Mouse (Mus musculus): ENCODE results near the gene Large1. TPM values are rescaled to one million over a fixed set of nuclear protein-coding genes. Genes with fewer than 3 reads are reported as not detected.

The Large1 gene
- polyA plus RNA-seq, 1 experiment from 2014 or later: 11.7 TPM

DNA sequence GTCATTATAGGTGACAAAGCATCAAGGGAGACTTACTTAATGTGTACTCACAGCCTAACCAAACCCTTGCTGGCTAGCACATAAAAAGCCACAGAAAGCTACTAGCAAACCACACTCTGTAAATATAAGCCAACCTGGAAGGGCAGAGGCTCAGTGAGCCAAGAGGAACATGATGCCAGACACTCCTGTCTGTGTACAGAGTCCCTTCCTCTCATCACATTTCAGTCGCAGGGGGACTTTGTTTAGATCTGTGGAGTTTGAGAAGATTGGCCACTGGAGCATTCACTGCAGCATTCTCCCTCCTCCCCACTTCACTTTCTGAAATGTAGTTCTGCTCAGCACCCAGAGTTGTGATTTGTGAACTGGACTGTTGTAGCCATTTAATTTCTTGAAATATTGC, 291.9 kb downstream of the Large1 start:
- no peak overlapping the region for H3K4me2 ChIP-seq (replicated peaks)
- no peak overlapping the region for H3K4me3 ChIP-seq
- ATAC-seq (ENCODE audit: low FRiP score, low read depth): no peak
- H3K9ac ChIP-seq (replicated peaks): no peak overlapping the region
- no peaks in the 10 kb centered on the region for H3K36me3 ChIP-seq
- no peaks in the 10 kb centered on the region for H3K27me3 ChIP-seq
- H3K4me1 ChIP-seq: no peaks in the 10 kb centered on the region
- H3K9me3 ChIP-seq: no peaks in the 10 kb centered on the region
- H3K27ac ChIP-seq (replicated peaks): no peak overlapping the region
- WGBS: 88% methylated on average over 1 of the region's 1 CpGs

DNA sequence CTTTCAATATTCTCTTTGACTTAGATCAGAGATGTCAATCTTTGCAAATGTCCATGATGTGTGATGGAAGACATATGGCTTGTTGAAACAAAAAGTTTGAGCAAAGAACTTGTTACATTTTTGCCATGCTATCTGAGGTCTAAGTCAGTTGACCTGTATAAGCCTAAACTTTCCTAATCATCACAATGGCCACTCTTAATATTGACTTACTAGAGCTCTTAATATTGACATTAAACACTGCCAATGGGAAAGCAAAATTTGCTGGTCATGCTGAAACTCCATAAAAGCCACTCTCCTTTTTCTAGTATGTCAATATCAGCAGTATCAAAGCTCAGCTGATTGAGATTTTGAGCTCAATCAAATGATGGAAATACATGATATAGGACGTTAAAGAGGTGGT, 298.6 kb downstream of the Large1 start:
- Histone ChIP-seq H3K27ac (replicated peaks) (no peak overlapping the region), H3K9ac (replicated peaks) (no peak overlapping the region), H3K4me2 (replicated peaks) (no peak overlapping the region), H3K36me3 (no peaks in the 10 kb centered on the region), H3K4me3 (no peak overlapping the region), H3K27me3 (no peaks in the 10 kb centered on the region), H3K4me1 (no peaks in the 10 kb centered on the region), H3K9me3 (no peaks in the 10 kb centered on the region)
- WGBS: 85% methylated on average over 1 of the region's 1 CpGs
- ATAC-seq (ENCODE audit: low FRiP score, low read depth): no peak

DNA sequence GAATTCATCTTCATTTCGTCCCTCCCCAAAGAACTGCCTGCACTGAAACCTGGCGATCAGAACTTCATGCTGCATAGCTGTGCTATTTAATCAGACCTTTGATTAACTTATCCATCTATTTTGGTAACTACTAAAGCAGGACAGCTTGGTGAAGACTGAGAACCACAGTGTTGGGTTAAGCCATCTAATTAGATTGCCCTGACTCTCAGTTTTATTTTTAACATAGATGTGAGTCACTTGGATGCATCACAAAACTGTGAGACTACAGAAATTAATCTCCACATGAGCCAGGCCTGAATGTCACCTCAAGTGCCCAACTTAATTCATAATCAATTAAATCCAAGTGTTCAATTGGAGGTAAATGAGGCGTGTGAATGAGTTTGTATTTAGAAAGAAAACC, 299.5 kb downstream of the Large1 start:
- Histone ChIP-seq H3K27me3 (no peaks in the 10 kb centered on the region), H3K27ac (replicated peaks) (no peak overlapping the region), H3K9ac (replicated peaks) (no peak overlapping the region), H3K4me3 (no peak overlapping the region), H3K36me3 (no peaks in the 10 kb centered on the region), H3K4me1 (no peaks in the 10 kb centered on the region), H3K9me3 (no peaks in the 10 kb centered on the region), H3K4me2 (replicated peaks) (no peak overlapping the region)
- 84% methylated on average over 3 of the region's 3 CpGs for WGBS
- no peak for ATAC-seq (ENCODE audit: low FRiP score, low read depth)

GRCm38 (mm10) chr8:73052414-73052813, 300.9 kb downstream of the Large1 start:
- no peaks in the 10 kb centered on the region for H3K9me3 ChIP-seq
- no peak overlapping the region for H3K4me2 ChIP-seq (replicated peaks)
- H3K4me1 ChIP-seq: no peaks in the 10 kb centered on the region
- no peak overlapping the region for H3K4me3 ChIP-seq
- H3K27me3 ChIP-seq: no peaks in the 10 kb centered on the region
- no peaks in the 10 kb centered on the region for H3K36me3 ChIP-seq
- no peak overlapping the region for H3K27ac ChIP-seq (replicated peaks)
- ATAC-seq (ENCODE audit: low FRiP score, low read depth): no peak
- H3K9ac ChIP-seq (replicated peaks): no peak overlapping the region
- WGBS: 93% methylated on average over 1 of the region's 1 CpGs

- ATAC-seq (ENCODE audit: low FRiP score, low read depth): no peak
- H3K4me2 ChIP-seq (replicated peaks): no peak overlapping the region
- H3K36me3 ChIP-seq: no peaks in the 10 kb centered on the region
- H3K9me3 ChIP-seq: no peaks in the 10 kb centered on the region
- no peak overlapping the region for H3K4me3 ChIP-seq
- H3K27ac ChIP-seq (replicated peaks): no peak overlapping the region
- 94% methylated on average over 3 of the region's 3 CpGs for WGBS
- no peaks in the 10 kb centered on the region for H3K27me3 ChIP-seq
- no peaks in the 10 kb centered on the region for H3K4me1 ChIP-seq
- H3K9ac ChIP-seq (replicated peaks): no peak overlapping the region
Observed at GRCm38 (mm10) chr8:73048136-73048535, 305.2 kb downstream of the Large1 start.

DNA sequence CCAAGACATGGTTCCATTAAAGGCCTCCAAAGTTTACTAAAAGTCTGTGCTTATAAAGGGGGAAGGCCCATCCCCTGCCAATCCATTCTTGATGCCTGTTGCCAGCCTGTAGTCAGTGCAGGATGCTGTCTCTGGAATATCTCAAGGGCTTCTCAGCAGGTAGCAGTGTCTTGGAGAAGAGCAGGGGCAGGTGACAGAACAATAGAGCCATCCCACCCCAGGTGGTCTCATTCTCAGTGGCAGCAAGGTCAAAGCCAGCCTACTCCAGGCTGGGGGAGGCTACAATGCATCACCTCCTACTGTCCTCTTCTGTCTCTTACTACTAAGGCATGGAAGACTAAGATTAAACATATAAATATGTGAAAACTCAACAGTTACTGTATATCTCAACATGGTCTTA, 323.6 kb downstream of the Large1 start:
- no peak overlapping the region for H3K4me3 ChIP-seq
- ATAC-seq (ENCODE audit: low FRiP score, low read depth): no peak
- no peaks in the 10 kb centered on the region for H3K4me1 ChIP-seq
- H3K27ac ChIP-seq (replicated peaks): no peak overlapping the region
- H3K9ac ChIP-seq (replicated peaks): no peak overlapping the region
- no peaks in the 10 kb centered on the region for H3K36me3 ChIP-seq
- H3K4me2 ChIP-seq (replicated peaks): no peak overlapping the region
- no peaks in the 10 kb centered on the region for H3K27me3 ChIP-seq
- no peaks in the 10 kb centered on the region for H3K9me3 ChIP-seq

GRCm38 (mm10) chr8:73018241-73018640, 335.1 kb downstream of the Large1 start:
- H3K4me1 ChIP-seq: no peaks in the 10 kb centered on the region
- no peaks in the 10 kb centered on the region for H3K9me3 ChIP-seq
- H3K9ac ChIP-seq (replicated peaks): no peak overlapping the region
- ATAC-seq (ENCODE audit: low FRiP score, low read depth): no peak
- no peaks in the 10 kb centered on the region for H3K27me3 ChIP-seq
- H3K36me3 ChIP-seq: no peaks in the 10 kb centered on the region
- 58% methylated on average over 1 of the region's 1 CpGs for WGBS
- H3K27ac ChIP-seq (replicated peaks): no peak overlapping the region
- H3K4me3 ChIP-seq: no peak overlapping the region
- no peak overlapping the region for H3K4me2 ChIP-seq (replicated peaks)

- no peak overlapping the region for H3K4me3 ChIP-seq
- no peak overlapping the region for H3K9ac ChIP-seq (replicated peaks)
- H3K4me1 ChIP-seq: no peaks in the 10 kb centered on the region
- WGBS: 82% methylated on average over 1 of the region's 1 CpGs
- H3K4me2 ChIP-seq (replicated peaks): no peak overlapping the region
- no peak for ATAC-seq (ENCODE audit: low FRiP score, low read depth)
- no peaks in the 10 kb centered on the region for H3K9me3 ChIP-seq
- no peaks in the 10 kb centered on the region for H3K36me3 ChIP-seq
- H3K27ac ChIP-seq (replicated peaks): no peak overlapping the region
- H3K27me3 ChIP-seq: no peaks in the 10 kb centered on the region
Observed at GRCm38 (mm10) chr8:73017601-73018000, 335.7 kb downstream of the Large1 start.

GRCm38 (mm10) chr8:73016303-73016702, 337.0 kb downstream of the Large1 start:
- no peaks in the 10 kb centered on the region for H3K27me3 ChIP-seq
- 93% methylated on average over 2 of the region's 2 CpGs for WGBS
- no peaks in the 10 kb centered on the region for H3K4me1 ChIP-seq
- H3K9me3 ChIP-seq: no peaks in the 10 kb centered on the region
- H3K4me3 ChIP-seq: no peak overlapping the region
- no peak overlapping the region for H3K9ac ChIP-seq (replicated peaks)
- ATAC-seq (ENCODE audit: low FRiP score, low read depth): no peak
- no peak overlapping the region for H3K27ac ChIP-seq (replicated peaks)
- no peak overlapping the region for H3K4me2 ChIP-seq (replicated peaks)
- H3K36me3 ChIP-seq: no peaks in the 10 kb centered on the region

GRCm38 (mm10) chr8:73007489-73007888, 345.9 kb downstream of the Large1 start:
- ATAC-seq (ENCODE audit: low FRiP score, low read depth): 0 out of 2 replicates have a peak, but pooled peaks have one; percentile 48
- WGBS: 61% methylated on average over 2 of the region's 2 CpGs
- Histone ChIP-seq H3K4me1 (no peaks in the 10 kb centered on the region), H3K4me3 (no peak overlapping the region), H3K4me2 (replicated peaks) (no peak overlapping the region), H3K9me3 (no peaks in the 10 kb centered on the region), H3K27ac (replicated peaks) (no peak overlapping the region), H3K36me3 (no peaks in the 10 kb centered on the region), H3K9ac (replicated peaks) (no peak overlapping the region), H3K27me3 (no peaks in the 10 kb centered on the region)

- no peaks in the 10 kb centered on the region for H3K9me3 ChIP-seq
- H3K27me3 ChIP-seq: no peaks in the 10 kb centered on the region
- no peak overlapping the region for H3K9ac ChIP-seq (replicated peaks)
- no peaks in the 10 kb centered on the region for H3K36me3 ChIP-seq
- no peak overlapping the region for H3K4me3 ChIP-seq
- no peak overlapping the region for H3K4me2 ChIP-seq (replicated peaks)
- H3K27ac ChIP-seq (replicated peaks): no peak overlapping the region
- 52% methylated on average over 2 of the region's 2 CpGs for WGBS
- ATAC-seq (ENCODE audit: low FRiP score, low read depth): peak; percentile 58; the same call in 1 of the 2 replicates
- no peaks in the 10 kb centered on the region for H3K4me1 ChIP-seq
Observed at GRCm38 (mm10) chr8:73003858-73004257, 349.5 kb downstream of the Large1 start.

DNA sequence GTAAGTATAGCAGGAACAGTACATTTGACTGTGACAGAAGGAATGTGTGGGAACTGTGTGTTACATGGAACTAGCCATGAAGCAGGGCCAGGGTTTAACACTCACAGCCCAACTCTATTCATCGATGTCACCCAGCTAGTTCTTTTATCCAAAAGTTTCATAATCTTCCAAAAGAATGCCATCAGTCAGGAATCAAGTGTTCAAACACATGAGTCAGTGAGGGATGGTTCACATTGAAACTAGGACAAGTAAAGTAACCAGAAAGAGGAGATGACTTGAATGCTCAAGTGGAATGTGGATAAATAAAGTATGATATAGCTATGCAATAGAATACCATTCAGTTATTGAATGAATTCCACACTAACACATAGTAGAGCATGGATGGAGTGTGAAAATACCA, 359.5 kb downstream of the Large1 start:
- no peaks in the 10 kb centered on the region for H3K9me3 ChIP-seq
- 97% methylated on average over 1 of the region's 1 CpGs for WGBS
- no peak for ATAC-seq (ENCODE audit: low FRiP score, low read depth)
- H3K4me1 ChIP-seq: no peaks in the 10 kb centered on the region
- no peaks in the 10 kb centered on the region for H3K36me3 ChIP-seq
- H3K27me3 ChIP-seq: no peaks in the 10 kb centered on the region
- H3K4me2 ChIP-seq (replicated peaks): no peak overlapping the region
- no peak overlapping the region for H3K4me3 ChIP-seq
- no peak overlapping the region for H3K27ac ChIP-seq (replicated peaks)
- H3K9ac ChIP-seq (replicated peaks): no peak overlapping the region

DNA sequence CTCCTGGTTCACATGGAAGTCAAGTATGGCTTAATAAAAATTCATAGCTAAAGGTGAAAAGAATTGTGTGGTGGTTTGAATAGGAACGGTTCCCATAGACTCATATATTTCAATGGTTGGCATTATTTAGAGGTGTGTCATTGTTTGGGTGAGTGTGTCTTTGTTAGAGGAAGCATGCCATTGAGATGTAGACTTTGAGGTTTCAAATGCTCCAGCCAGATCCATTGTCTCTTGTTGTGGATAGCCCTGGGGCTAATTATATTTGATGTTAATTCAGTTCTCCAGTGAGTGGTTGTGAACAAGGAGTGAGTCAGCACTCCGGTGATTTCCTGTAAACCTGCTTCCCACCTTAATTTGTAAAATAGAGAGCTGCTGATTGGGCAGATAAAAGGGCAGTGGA, 362.9 kb downstream of the Large1 start:
- Histone ChIP-seq H3K4me3 (no peak overlapping the region), H3K36me3 (no peaks in the 10 kb centered on the region), H3K4me1 (no peaks in the 10 kb centered on the region), H3K27me3 (no peaks in the 10 kb centered on the region), H3K4me2 (replicated peaks) (no peak overlapping the region), H3K9me3 (no peaks in the 10 kb centered on the region), H3K9ac (replicated peaks) (no peak overlapping the region), H3K27ac (replicated peaks) (no peak overlapping the region)
- WGBS: 74% methylated on average over 2 of the region's 2 CpGs
- ATAC-seq (ENCODE audit: low FRiP score, low read depth): no peak

Measured in midbrain, embryonic 12.5 days (tissue).